Mouse (Mus musculus): ENCODE data around the gene Ugcg. TPM values are rescaled to one million over a fixed set of nuclear protein-coding genes. Genes with fewer than 3 reads are reported as not detected.
A peak's percentile ranks its signal among the peaks of the same experiment; 100 is the strongest.

Gene Ugcg
- 6.2 and 7.0 TPM in 2 replicates for polyA plus RNA-seq (2015; fragmentation: Nextera tagmentation; extraction: Ambion mirVana)

- peak within 1 kb of the TSS; percentile 78 for H3K4me2 ChIP-seq
- H3K9ac ChIP-seq, result peak within 1 kb of the TSS; percentile 98
- H3K36me3 ChIP-seq, result no peaks in the 10 kb centered on the region
- peak within 1 kb of the TSS; percentile 98 for H3K4me3 ChIP-seq
- peak within 1 kb of the TSS; percentile 92 for H3K27ac ChIP-seq
- H3K9me3 ChIP-seq (replicated peaks), result no peaks in the 10 kb centered on the region
- WGBS, result under 1% methylated on average over 67 of the region's 99 CpGs
- peak; percentile 89 for ATAC-seq (replicated peaks; ENCODE audit: insufficient number of reproducible peaks, insufficient read depth, low FRiP score, low read depth)
- H3K4me1 ChIP-seq (replicated peaks), result peaks cover 13% of the 10 kb centered on the region
- H3K27me3 ChIP-seq, result no peaks in the 10 kb centered on the region
Measured at GRCm38 (mm10) chr4:59188802-59189545, at the start of gene Ugcg. Ugcg (plus strand) TSS chr4:59189257.

GRCm38 (mm10) chr4:59149043-59149442 is 40.0 kb upstream of the Ugcg start:
- Histone ChIP-seq H3K9me3 (replicated peaks) (no peaks in the 10 kb centered on the region), H3K27ac (no peak overlapping the region), H3K36me3 (no peaks in the 10 kb centered on the region), H3K4me2 (no peak overlapping the region), H3K4me1 (replicated peaks) (no peaks in the 10 kb centered on the region), H3K4me3 (no peak overlapping the region), H3K9ac (no peak overlapping the region), H3K27me3 (no peaks in the 10 kb centered on the region)
- WGBS, result 59% methylated on average over 5 of the region's 5 CpGs
- no peak for ATAC-seq (replicated peaks; ENCODE audit: insufficient number of reproducible peaks, insufficient read depth, low FRiP score, low read depth)

- H3K4me3 ChIP-seq, result no peak overlapping the region
- H3K9me3 ChIP-seq (replicated peaks), result no peaks in the 10 kb centered on the region
- no peaks in the 10 kb centered on the region for H3K36me3 ChIP-seq
- H3K27ac ChIP-seq, result no peak overlapping the region
- 57% methylated on average over 5 of the region's 5 CpGs for WGBS
- no peaks in the 10 kb centered on the region for H3K27me3 ChIP-seq
- no peak overlapping the region for H3K9ac ChIP-seq
- no peak for ATAC-seq (replicated peaks; ENCODE audit: insufficient number of reproducible peaks, insufficient read depth, low FRiP score, low read depth)
- H3K4me1 ChIP-seq (replicated peaks), result no peaks in the 10 kb centered on the region
- H3K4me2 ChIP-seq, result no peak overlapping the region
Measured at GRCm38 (mm10) chr4:59150907-59151306, 38.1 kb upstream of the Ugcg start.

- Histone ChIP-seq H3K9ac (no peak overlapping the region), H3K4me2 (no peak overlapping the region), H3K4me1 (replicated peaks) (peaks cover under 1% of the 10 kb centered on the region), H3K27ac (no peak overlapping the region), H3K9me3 (replicated peaks) (no peaks in the 10 kb centered on the region), H3K36me3 (no peaks in the 10 kb centered on the region), H3K4me3 (no peak overlapping the region), H3K27me3 (no peaks in the 10 kb centered on the region)
- WGBS, result 50% methylated on average over 1 of the region's 1 CpGs
- ATAC-seq (replicated peaks; ENCODE audit: insufficient number of reproducible peaks, insufficient read depth, low FRiP score, low read depth), result no peak
Measured at GRCm38 (mm10) chr4:59151953-59152352, 37.1 kb upstream of the Ugcg start.

- Histone ChIP-seq H3K9me3 (replicated peaks) (no peaks in the 10 kb centered on the region), H3K4me2 (no peak overlapping the region), H3K4me3 (no peak overlapping the region), H3K4me1 (replicated peaks) (peaks cover 19% of the 10 kb centered on the region), H3K9ac (no peak overlapping the region), H3K36me3 (no peaks in the 10 kb centered on the region), H3K27me3 (no peaks in the 10 kb centered on the region), H3K27ac (no peak overlapping the region)
- 33% methylated on average over 7 of the region's 7 CpGs for WGBS
- ATAC-seq (replicated peaks; ENCODE audit: insufficient number of reproducible peaks, insufficient read depth, low FRiP score, low read depth), result no peak
Measured at GRCm38 (mm10) chr4:59156897-59157592, 32.0 kb upstream of the Ugcg start.

GRCm38 (mm10) chr4:59157654-59158053 is 31.4 kb upstream of the Ugcg start:
- peaks cover 19% of the 10 kb centered on the region for H3K4me1 ChIP-seq (replicated peaks)
- H3K4me2 ChIP-seq, result no peak overlapping the region
- no peaks in the 10 kb centered on the region for H3K27me3 ChIP-seq
- H3K4me3 ChIP-seq, result no peak overlapping the region
- no peak overlapping the region for H3K9ac ChIP-seq
- 44% methylated on average over 2 of the region's 2 CpGs for WGBS
- H3K27ac ChIP-seq, result no peak overlapping the region
- no peaks in the 10 kb centered on the region for H3K36me3 ChIP-seq
- no peak for ATAC-seq (replicated peaks; ENCODE audit: insufficient number of reproducible peaks, insufficient read depth, low FRiP score, low read depth)
- no peaks in the 10 kb centered on the region for H3K9me3 ChIP-seq (replicated peaks)

- Histone ChIP-seq H3K9me3 (replicated peaks) (no peaks in the 10 kb centered on the region), H3K27ac (no peak overlapping the region), H3K4me3 (no peak overlapping the region), H3K4me1 (replicated peaks) (peaks cover 19% of the 10 kb centered on the region), H3K9ac (no peak overlapping the region), H3K36me3 (no peaks in the 10 kb centered on the region), H3K4me2 (no peak overlapping the region), H3K27me3 (no peaks in the 10 kb centered on the region)
- no peak for ATAC-seq (replicated peaks; ENCODE audit: insufficient number of reproducible peaks, insufficient read depth, low FRiP score, low read depth)
- 72% methylated on average over 5 of the region's 5 CpGs for WGBS
Measured at GRCm38 (mm10) chr4:59160289-59160688, 28.8 kb upstream of the Ugcg start.

- H3K4me1 ChIP-seq (replicated peaks), result peaks cover 19% of the 10 kb centered on the region
- no peaks in the 10 kb centered on the region for H3K36me3 ChIP-seq
- no peak overlapping the region for H3K9ac ChIP-seq
- no peaks in the 10 kb centered on the region for H3K9me3 ChIP-seq (replicated peaks)
- H3K27me3 ChIP-seq, result no peaks in the 10 kb centered on the region
- H3K4me2 ChIP-seq, result no peak overlapping the region
- no peak for ATAC-seq (replicated peaks; ENCODE audit: insufficient number of reproducible peaks, insufficient read depth, low FRiP score, low read depth)
- 41% methylated on average over 8 of the region's 8 CpGs for WGBS
- H3K27ac ChIP-seq, result no peak overlapping the region
- no peak overlapping the region for H3K4me3 ChIP-seq
Measured at GRCm38 (mm10) chr4:59160959-59161670, 27.9 kb upstream of the Ugcg start.

GRCm38 (mm10) chr4:59164034-59164433 is 25.0 kb upstream of the Ugcg start:
- Histone ChIP-seq H3K4me3 (no peak overlapping the region), H3K9ac (no peak overlapping the region), H3K9me3 (replicated peaks) (no peaks in the 10 kb centered on the region), H3K36me3 (no peaks in the 10 kb centered on the region), H3K4me1 (replicated peaks) (0 out of 2 replicates have a peak, but pooled peaks cover 4% of the 10 kb centered on the region), H3K27ac (no peak overlapping the region), H3K4me2 (no peak overlapping the region), H3K27me3 (no peaks in the 10 kb centered on the region)
- no peak for ATAC-seq (replicated peaks; ENCODE audit: insufficient number of reproducible peaks, insufficient read depth, low FRiP score, low read depth)
- WGBS, result 58% methylated on average over 2 of the region's 2 CpGs

GRCm38 (mm10) chr4:59167251-59167847 is 21.7 kb upstream of the Ugcg start:
- Histone ChIP-seq H3K27me3 (no peaks in the 10 kb centered on the region), H3K9me3 (replicated peaks) (no peaks in the 10 kb centered on the region), H3K4me1 (replicated peaks) (no peaks in the 10 kb centered on the region), H3K36me3 (no peaks in the 10 kb centered on the region), H3K27ac (no peak overlapping the region), H3K4me2 (no peak overlapping the region), H3K4me3 (no peak overlapping the region), H3K9ac (no peak overlapping the region)
- 86% methylated on average over 2 of the region's 2 CpGs for WGBS
- no peak for ATAC-seq (replicated peaks; ENCODE audit: insufficient number of reproducible peaks, insufficient read depth, low FRiP score, low read depth)

- Histone ChIP-seq H3K27ac (no peak overlapping the region), H3K4me2 (no peak overlapping the region), H3K27me3 (no peaks in the 10 kb centered on the region), H3K4me3 (no peak overlapping the region), H3K4me1 (replicated peaks) (peaks cover 12% of the 10 kb centered on the region), H3K9ac (no peak overlapping the region), H3K9me3 (replicated peaks) (no peaks in the 10 kb centered on the region), H3K36me3 (no peaks in the 10 kb centered on the region)
- no peak for ATAC-seq (replicated peaks; ENCODE audit: insufficient number of reproducible peaks, insufficient read depth, low FRiP score, low read depth)
- 70% methylated on average over 5 of the region's 5 CpGs for WGBS
Measured at GRCm38 (mm10) chr4:59169981-59170380, 19.1 kb upstream of the Ugcg start.
